Mouse (Mus musculus) yolk sac, embryonic 10.5 days (tissue): ENCODE measurements at regions not wholly inside any gene's neighbourhood (a gene's known extent, or its start where the extent isn't known, plus 50 kb on each side); places are given as distances from the start of the nearest gene placed in this dataset.
A peak's percentile ranks its signal among the peaks of the same experiment; 100 is the strongest.

Source experiments
- DNase-seq: peaks from one replicate; pipeline ENCODE4 v3.0.0-alpha.2; 2017; ENCODE audit warnings: low spot score

- DNase-seq = no peak
Observed at GRCm38 (mm10) chr12:51501185-51501584, 92.0 kb upstream of the Coch start.

DNA sequence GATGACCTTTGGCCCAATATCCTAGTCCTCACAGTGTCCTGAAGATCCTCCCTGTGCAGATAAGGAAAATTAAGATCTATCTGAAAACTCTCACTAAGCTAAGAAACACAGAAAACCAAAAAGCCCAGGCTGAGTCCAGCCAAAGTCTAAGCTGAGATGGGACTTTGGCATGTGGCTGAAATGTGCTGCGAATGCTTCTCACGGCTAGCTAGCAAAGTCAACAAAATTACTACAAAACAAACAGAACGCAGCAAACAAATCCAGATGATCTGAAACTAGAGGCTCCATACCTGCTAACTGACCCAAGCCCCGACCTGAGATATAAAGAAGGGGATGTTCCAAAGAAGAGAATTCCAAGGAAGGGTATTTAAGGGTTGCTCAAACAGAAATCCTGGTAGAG, 90.4 kb upstream of the Coch start:
- DNase-seq = peak; percentile 62

- peak; percentile 8 for DNase-seq
Observed at GRCm38 (mm10) chr12:51503706-51504105, 89.4 kb upstream of the Coch start.

DNA sequence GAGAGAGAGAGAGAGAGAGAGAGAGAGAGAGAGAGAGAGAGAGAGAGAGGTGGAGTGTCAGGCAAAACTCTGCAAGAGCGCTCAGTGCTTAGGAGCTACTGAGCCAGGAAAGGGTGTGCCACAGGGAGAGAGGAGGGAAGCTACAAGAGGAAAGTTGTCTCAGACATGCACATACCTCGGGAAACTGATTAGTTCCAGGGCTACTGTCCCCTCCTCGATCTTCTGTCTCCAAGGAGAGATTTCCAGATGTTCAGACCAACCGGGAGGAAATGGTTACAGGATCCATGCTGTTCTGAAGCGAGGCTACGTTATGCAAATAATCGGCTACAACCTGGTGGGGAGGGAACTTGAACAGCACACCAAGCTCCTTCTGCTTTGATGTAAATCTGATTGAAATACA, 88.6 kb upstream of the Coch start:
- DNase-seq = peak; percentile 7

GRCm38 (mm10) chr12:51510010-51510409, 83.1 kb upstream of the Coch start:
- DNase-seq = no peak

DNA sequence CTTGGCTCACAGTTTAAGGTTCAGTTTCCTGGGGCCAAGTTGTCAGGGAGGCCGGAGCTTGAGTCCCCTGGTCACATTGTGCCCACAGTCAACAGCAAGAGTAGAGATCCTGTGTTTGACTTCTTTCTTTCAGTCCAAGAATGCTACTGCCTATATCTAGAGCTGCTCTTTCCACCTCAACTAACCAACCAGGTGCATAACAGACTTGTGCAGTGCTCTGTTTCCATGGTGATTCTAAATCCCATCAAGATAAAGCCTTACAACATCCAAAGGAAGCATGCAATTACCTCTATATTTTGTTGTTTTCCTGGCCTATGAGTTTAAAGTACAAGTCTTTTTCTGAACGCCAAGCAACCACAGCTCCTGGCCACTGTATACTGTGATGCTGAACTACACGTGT, 76.4 kb upstream of the Coch start:
- no peak for DNase-seq

DNA sequence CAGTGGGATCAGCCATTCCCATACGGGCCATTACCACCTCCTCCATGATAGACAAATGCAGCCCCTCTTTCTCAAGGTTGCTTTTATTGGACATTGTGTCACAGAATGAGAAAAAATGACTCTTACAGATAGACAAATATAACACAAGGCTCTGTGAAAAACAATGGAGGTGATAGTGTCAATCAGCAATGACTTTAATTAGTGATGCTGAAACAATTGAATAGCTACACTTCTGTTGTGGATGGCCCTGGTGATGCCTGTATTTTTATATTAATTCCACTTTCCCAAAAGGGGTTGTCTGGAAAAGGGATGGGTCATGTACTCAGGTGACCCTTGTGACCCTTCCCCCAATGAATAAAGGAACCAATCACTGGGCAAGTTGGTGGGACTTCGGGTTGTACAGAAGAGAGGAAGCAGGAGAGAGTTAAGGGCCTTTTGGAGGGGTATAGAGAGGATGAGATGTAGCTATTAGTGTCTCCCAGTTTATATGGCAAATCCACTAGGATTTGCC, 71.5 kb upstream of the Coch start:
- DNase-seq = no peak

DNA sequence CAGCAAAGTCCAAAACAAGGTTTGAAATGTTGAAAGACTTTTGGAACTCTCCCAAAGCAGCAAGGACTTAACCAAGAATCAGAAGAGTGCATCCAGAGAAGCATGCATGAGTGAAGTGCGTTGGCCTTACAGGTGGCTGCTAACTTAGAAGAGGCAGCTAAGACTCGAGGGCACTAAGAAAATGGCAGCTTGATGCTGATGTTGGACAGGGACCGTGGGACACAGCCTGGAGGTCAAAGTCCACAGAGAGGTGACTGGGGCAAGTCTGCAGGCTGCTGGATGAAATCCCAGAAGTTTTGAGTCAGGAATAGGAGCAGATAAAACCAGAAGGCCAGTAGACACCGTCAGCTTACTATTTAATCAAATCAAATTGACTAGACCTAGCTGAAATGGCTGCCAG, 69.3 kb upstream of the Coch start:
- no peak for DNase-seq

DNA sequence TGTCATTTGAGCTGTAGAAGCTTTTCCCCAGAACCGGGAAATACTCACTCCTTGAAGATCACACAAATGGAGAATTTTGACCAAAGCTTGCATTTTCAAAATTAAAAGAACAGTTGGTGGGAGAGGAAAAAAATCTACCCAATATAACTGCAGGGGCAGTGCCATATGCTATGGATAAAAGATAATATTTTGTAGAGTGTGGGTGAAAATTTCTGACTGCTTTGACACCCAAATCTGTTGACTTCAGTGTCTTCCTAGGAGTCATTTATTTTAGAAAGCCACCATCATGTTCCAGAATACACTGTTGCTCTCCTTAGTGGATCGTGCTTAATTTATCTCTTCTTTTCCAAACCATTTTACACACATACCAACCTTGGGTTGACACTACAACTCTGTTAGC, 65.3 kb upstream of the Coch start:
- no peak for DNase-seq

DNA sequence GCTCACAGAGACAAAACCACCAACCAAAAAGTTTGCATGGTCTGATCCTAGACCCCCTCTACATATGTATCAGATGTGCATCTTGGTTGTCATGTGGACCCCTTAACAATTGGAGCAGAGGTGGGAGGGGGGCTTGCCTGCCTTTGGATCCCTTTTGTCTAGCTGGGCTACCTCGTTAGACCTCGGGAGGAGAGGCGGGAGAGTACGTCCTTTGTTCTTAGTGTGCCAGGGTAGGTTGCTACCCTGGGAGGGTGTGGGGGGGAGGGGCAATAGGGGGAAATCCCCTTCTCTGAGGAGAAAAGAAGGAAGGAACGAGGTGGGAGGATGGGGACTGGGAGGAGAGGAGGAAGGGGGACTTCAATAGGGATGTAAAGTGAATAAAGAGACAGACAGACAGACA, 58.5 kb upstream of the Coch start:
- no peak for DNase-seq

GRCm38 (mm10) chr12:51535056-51535640, 58.0 kb upstream of the Coch start:
- no peak for DNase-seq
